Mouse (Mus musculus): ENCODE measurements at regions not wholly inside any gene's neighbourhood (a gene's known extent, or its start where the extent isn't known, plus 50 kb on each side); places are given as distances from the start of the nearest gene placed in this dataset.

DNA sequence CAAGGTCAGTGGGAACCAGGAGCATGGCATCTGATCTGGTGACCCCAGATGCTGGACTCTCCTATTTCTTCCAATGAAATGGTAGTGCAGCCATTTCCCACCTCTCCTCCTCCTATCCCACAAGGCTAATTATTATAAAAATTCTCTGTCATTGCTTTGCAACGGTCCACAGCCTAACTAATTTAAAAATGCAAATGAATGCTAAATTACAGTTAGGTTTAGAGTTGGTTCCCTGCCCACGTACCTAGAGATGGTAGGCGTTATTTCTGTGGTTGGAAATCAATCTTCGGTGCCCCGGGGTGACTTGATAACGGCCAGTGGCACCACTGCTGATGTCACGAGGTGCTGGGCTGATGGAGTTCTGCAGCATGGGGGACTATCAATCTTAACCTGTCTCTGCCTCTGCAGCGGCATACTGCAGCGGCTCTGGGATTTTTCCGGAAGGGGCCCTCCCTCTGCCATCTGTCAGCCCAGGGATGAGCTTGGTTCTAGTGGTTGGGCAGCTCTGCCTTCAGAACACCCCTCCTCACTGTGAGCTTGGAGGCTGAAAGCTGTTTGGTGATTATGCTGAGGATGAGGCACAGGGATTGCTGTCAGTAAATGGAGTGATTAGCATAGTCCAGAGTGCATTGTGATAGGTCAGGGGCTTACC, 66.5 kb downstream of the Nmur2 start:
- H3K27ac ChIP-seq (ENCODE audit: insufficient read depth, low read depth, low read length, poor library complexity, severe bottlenecking), result no peak overlapping the region
- TF ChIP-seq HCFC1 (IDR thresholded peaks at IDR 0.05; ENCODE audit: borderline replicate concordance, insufficient read depth, low read length) (no peak), MAFK (IDR thresholded peaks at IDR 0.05; ENCODE audit: insufficient read depth, low read depth, low read length) (no peak), CHD2 (IDR thresholded peaks at IDR 0.05; ENCODE audit: low read depth, low read length) (no peak), ZC3H11A (IDR thresholded peaks at IDR 0.05; ENCODE audit: borderline replicate concordance, low read depth, low read length) (no peak), ZNF384 (IDR thresholded peaks at IDR 0.05; ENCODE audit: low read depth, low read length) (no peak)
- no peaks in the 10 kb centered on the region for H3K9me3 ChIP-seq (ENCODE audit: control insufficient read depth, insufficient read depth, low read depth, low read length)
- H3K36me3 ChIP-seq (ENCODE audit: control insufficient read depth, insufficient read depth, low read length, poor library complexity, severe bottlenecking), result no peaks in the 10 kb centered on the region
- H3K4me1 ChIP-seq (ENCODE audit: control insufficient read depth in 2 of 2, insufficient read depth in 2 of 2, low read length in 2 of 2, poor library complexity in 1 of 2), result no peaks in the 10 kb centered on the region
- H3K9ac ChIP-seq (ENCODE audit: insufficient read depth, low read depth, low read length, poor library complexity, severe bottlenecking), result no peak overlapping the region
- no peak overlapping the region for H3K4me3 ChIP-seq (ENCODE audit: insufficient read depth in 1 of 2, low read depth in 1 of 2, low read length in 2 of 2, poor library complexity in 1 of 2, severe bottlenecking in 1 of 2)
- no peak for DNase-seq (ENCODE audit: low read depth, low spot score)
- in situ Hi-C loops (cut with MboI; ENCODE audit: low sequenced_read_pairs in 2 of 2, unreplicated experiment in 2 of 2), result no loop called here

DNA sequence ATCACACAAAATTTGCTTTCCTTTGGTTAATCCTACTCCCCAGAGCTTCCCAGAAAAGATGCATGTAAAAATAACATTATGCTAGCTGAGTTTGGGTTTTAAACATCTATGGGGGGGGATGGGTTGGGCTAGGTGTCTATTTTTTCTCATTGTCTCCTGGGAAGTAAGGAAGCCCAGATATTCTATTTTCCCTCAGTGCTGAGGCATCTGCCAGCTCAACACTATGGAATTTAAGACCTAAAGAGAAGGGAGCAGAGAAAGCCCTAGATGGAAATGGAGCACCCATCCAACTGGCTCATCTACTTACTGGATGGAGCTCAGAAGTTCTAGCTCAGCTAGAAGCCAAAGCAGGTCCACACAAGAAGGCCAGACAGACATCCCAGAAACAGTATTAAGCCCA, 74.2 kb downstream of the Nmur2 start:
- in situ Hi-C loops (cut with MboI; ENCODE audit: low sequenced_read_pairs in 2 of 2, unreplicated experiment in 2 of 2), result no loop called here

DNA sequence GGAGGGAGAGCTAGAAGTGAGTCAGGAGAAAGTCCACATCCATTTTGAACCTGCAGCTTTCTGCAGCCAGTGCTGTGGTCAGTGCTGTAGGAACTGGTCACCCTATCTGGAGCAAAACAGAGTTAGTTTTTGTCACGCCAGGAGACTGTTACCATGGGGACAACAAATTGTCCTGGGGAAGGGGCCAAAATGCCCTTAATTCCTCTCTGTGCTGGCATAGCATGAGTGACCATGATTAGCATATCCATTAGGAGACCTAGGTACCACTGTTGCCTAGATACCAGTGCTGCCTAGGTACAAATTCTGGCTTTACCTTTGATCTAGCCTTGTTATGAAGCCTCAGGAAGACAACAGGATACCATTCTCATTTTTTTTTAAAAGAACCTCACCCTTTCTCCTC, 82.4 kb downstream of the Nmur2 start:
- Histone ChIP-seq H3K4me3 (ENCODE audit: insufficient read depth in 1 of 2, low read depth in 1 of 2, low read length in 2 of 2, poor library complexity in 1 of 2, severe bottlenecking in 1 of 2) (no peak overlapping the region), H3K27ac (ENCODE audit: insufficient read depth, low read depth, low read length, poor library complexity, severe bottlenecking) (no peak overlapping the region), H3K9me3 (ENCODE audit: control insufficient read depth, insufficient read depth, low read depth, low read length) (no peaks in the 10 kb centered on the region), H3K4me1 (ENCODE audit: control insufficient read depth in 2 of 2, insufficient read depth in 2 of 2, low read length in 2 of 2, poor library complexity in 1 of 2) (peaks cover 9 to 16% of the 10 kb centered on the region in 2 experiments), H3K9ac (ENCODE audit: insufficient read depth, low read depth, low read length, poor library complexity, severe bottlenecking) (no peak overlapping the region), H3K36me3 (ENCODE audit: control insufficient read depth, insufficient read depth, low read length, poor library complexity, severe bottlenecking) (no peaks in the 10 kb centered on the region)
- in situ Hi-C loops (cut with MboI; ENCODE audit: low sequenced_read_pairs in 2 of 2, unreplicated experiment in 2 of 2), result no loop called here
- no peak for TF ChIP-seq MAFK (IDR thresholded peaks at IDR 0.05; ENCODE audit: insufficient read depth, low read depth, low read length)
- TF ChIP-seq CHD2 (IDR thresholded peaks at IDR 0.05; ENCODE audit: low read depth, low read length), result no peak
- no peak for TF ChIP-seq HCFC1 (IDR thresholded peaks at IDR 0.05; ENCODE audit: borderline replicate concordance, insufficient read depth, low read length)
- no peak for TF ChIP-seq ZNF384 (IDR thresholded peaks at IDR 0.05; ENCODE audit: low read depth, low read length)
- TF ChIP-seq ZC3H11A (IDR thresholded peaks at IDR 0.05; ENCODE audit: borderline replicate concordance, low read depth, low read length), result no peak
- no peak for DNase-seq (ENCODE audit: low read depth, low spot score)

More for the DNA sequence above, 74.2 kb downstream of the Nmur2 start:
- TF ChIP-seq ZNF384 (IDR thresholded peaks at IDR 0.05; ENCODE audit: low read depth, low read length), result no peak
- no peak for TF ChIP-seq MAFK (IDR thresholded peaks at IDR 0.05; ENCODE audit: insufficient read depth, low read depth, low read length)
- no peak for TF ChIP-seq CHD2 (IDR thresholded peaks at IDR 0.05; ENCODE audit: low read depth, low read length)
- no peak for TF ChIP-seq ZC3H11A (IDR thresholded peaks at IDR 0.05; ENCODE audit: borderline replicate concordance, low read depth, low read length)
- TF ChIP-seq HCFC1 (IDR thresholded peaks at IDR 0.05; ENCODE audit: borderline replicate concordance, insufficient read depth, low read length), result no peak
- H3K36me3 ChIP-seq (ENCODE audit: control insufficient read depth, insufficient read depth, low read length, poor library complexity, severe bottlenecking), result no peaks in the 10 kb centered on the region
- H3K4me3 ChIP-seq (ENCODE audit: insufficient read depth in 1 of 2, low read depth in 1 of 2, low read length in 2 of 2, poor library complexity in 1 of 2, severe bottlenecking in 1 of 2), result no peak overlapping the region
- no peaks in the 10 kb centered on the region for H3K4me1 ChIP-seq (ENCODE audit: control insufficient read depth in 2 of 2, insufficient read depth in 2 of 2, low read length in 2 of 2, poor library complexity in 1 of 2)
- no peak overlapping the region for H3K9ac ChIP-seq (ENCODE audit: insufficient read depth, low read depth, low read length, poor library complexity, severe bottlenecking)
- H3K9me3 ChIP-seq (ENCODE audit: control insufficient read depth, insufficient read depth, low read depth, low read length), result no peaks in the 10 kb centered on the region
- DNase-seq (ENCODE audit: low read depth, low spot score), result no peak
- H3K27ac ChIP-seq (ENCODE audit: insufficient read depth, low read depth, low read length, poor library complexity, severe bottlenecking), result no peak overlapping the region

DNA sequence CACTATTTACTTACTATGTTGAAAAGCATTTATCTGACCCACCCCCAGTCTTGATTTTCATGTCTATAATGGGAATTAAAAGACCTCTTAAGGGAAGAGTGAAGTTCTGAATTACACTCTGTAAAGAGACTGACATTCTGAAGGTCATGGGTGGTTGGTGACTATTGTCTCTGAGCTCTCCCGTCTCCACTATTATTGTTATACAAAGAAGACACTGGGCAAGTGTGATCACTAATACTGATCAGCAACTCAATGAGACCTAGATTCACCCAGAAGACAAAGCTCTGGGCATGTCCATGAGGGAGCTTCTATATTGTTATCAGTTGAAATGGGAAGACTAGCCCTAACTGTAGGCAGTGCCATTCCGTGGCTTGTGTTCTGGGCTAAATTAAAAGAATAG, 83.5 kb downstream of the Nmur2 start:
- H3K9me3 ChIP-seq (ENCODE audit: control insufficient read depth, insufficient read depth, low read depth, low read length), result no peaks in the 10 kb centered on the region
- H3K27ac ChIP-seq (ENCODE audit: insufficient read depth, low read depth, low read length, poor library complexity, severe bottlenecking), result peak overlapping the region; percentile 70; the same call in 1 of the 2 replicates
- no peak for DNase-seq (ENCODE audit: low read depth, low spot score)
- in situ Hi-C loops (cut with MboI; ENCODE audit: low sequenced_read_pairs in 2 of 2, unreplicated experiment in 2 of 2), result no loop called here
- H3K4me1 ChIP-seq (ENCODE audit: control insufficient read depth in 2 of 2, insufficient read depth in 2 of 2, low read length in 2 of 2, poor library complexity in 1 of 2), result peaks cover 13 to 18% of the 10 kb centered on the region in 2 experiments
- no peak for TF ChIP-seq ZC3H11A (IDR thresholded peaks at IDR 0.05; ENCODE audit: borderline replicate concordance, low read depth, low read length)
- no peak for TF ChIP-seq MAFK (IDR thresholded peaks at IDR 0.05; ENCODE audit: insufficient read depth, low read depth, low read length)
- no peak for TF ChIP-seq ZNF384 (IDR thresholded peaks at IDR 0.05; ENCODE audit: low read depth, low read length)
- no peak for TF ChIP-seq CHD2 (IDR thresholded peaks at IDR 0.05; ENCODE audit: low read depth, low read length)
- no peak for TF ChIP-seq HCFC1 (IDR thresholded peaks at IDR 0.05; ENCODE audit: borderline replicate concordance, insufficient read depth, low read length)
- no peaks in the 10 kb centered on the region for H3K36me3 ChIP-seq (ENCODE audit: control insufficient read depth, insufficient read depth, low read length, poor library complexity, severe bottlenecking)
- no peak overlapping the region for H3K4me3 ChIP-seq (ENCODE audit: insufficient read depth in 1 of 2, low read depth in 1 of 2, low read length in 2 of 2, poor library complexity in 1 of 2, severe bottlenecking in 1 of 2)
- H3K9ac ChIP-seq (ENCODE audit: insufficient read depth, low read depth, low read length, poor library complexity, severe bottlenecking), result no peak overlapping the region
